Mouse (Mus musculus) gastrocnemius, postnatal 4 days (tissue): ENCODE results near the gene Inka2. TPM values are rescaled to one million over a fixed set of nuclear protein-coding genes. Genes with fewer than 3 reads are reported as not detected.

Experiments
- DNase-seq, 2 experiments: peaks; one replicate each; pipeline ENCODE4 v3.0.0; 2021 to 2022; ENCODE audit warnings: low spot score in 2 of 2, mixed read lengths in 2 of 2
- long read RNA-seq, 2 experiments: library from polyadenylated mRNA; stranded (forward); transcript quantifications; one replicate each; pipeline ENCODE4 v2.0.0; 2021
- total RNA-seq, 2 experiments: library from RNA; stranded (reverse); gene quantifications; 2 replicates each; pipeline ENCODE4 v1.2.3; 2021

Inka2 gene
- 10 to 100 TPM; 28.5 to 29.0 TPM for total RNA-seq
- long read RNA-seq, experiment 1, full-length matches to known transcripts, result 12 of 22 reads
- long read RNA-seq, experiment 1, partial matches to known transcripts, result 8 of 22 reads
- long read RNA-seq, experiment 1, other reads (novel, unspliced or antisense), result 2 of 22 reads
- long read RNA-seq, experiment 2, full-length matches to known transcripts, result 15 of 23 reads
- long read RNA-seq, experiment 2, partial matches to known transcripts, result 7 of 23 reads
- long read RNA-seq, experiment 2, other reads (novel, unspliced or antisense), result 1 of 23 reads

- peak; percentile 52 to 76 for DNase-seq
Measured at GRCm38 (mm10) chr3:105704031-105705008, at the start of gene Inka2. Gene Inka2, plus strand, starts transcription at chr3:105704599.

GRCm38 (mm10) chr3:105655031-105655585 lies 49.3 kb upstream of the Inka2 start:
- DNase-seq, result peak; percentile 25 to 38

GRCm38 (mm10) chr3:105660530-105660929 lies 43.9 kb upstream of the Inka2 start:
- no peak for DNase-seq

GRCm38 (mm10) chr3:105663043-105663442 lies 41.4 kb upstream of the Inka2 start:
- no peak for DNase-seq

- no peak for DNase-seq
Measured at GRCm38 (mm10) chr3:105665105-105665765, 39.2 kb upstream of the Inka2 start.

- DNase-seq, result no peak
Measured at GRCm38 (mm10) chr3:105666996-105667523, 37.3 kb upstream of the Inka2 start.

- DNase-seq, result no peak
Measured at GRCm38 (mm10) chr3:105668161-105668560, 36.2 kb upstream of the Inka2 start.

DNA sequence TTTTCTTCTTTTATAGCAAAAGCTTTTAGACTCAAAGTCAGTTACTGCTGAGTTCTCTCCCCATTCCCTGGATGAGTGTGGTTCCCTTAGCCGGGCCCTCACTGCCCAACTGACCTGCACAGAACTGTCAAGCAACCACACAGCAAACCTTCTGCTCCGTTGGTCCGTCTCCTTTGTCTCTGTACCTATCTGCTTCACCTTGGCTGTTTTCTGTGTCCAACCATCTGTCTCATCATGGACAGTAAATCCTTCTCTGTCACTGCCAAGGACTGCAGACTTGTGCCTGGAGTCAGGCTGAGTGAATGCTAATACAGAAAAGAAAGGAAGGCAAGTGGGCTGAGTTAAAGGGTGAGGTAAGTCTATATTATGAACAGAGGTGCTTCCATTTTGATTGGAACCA lies 34.6 kb upstream of the Inka2 start:
- no peak for DNase-seq

- DNase-seq, result no peak
Measured at GRCm38 (mm10) chr3:105670801-105671200, 33.6 kb upstream of the Inka2 start.

- peak in 1 of 2 experiments; percentile 53 for DNase-seq
Measured at GRCm38 (mm10) chr3:105674595-105675218, 29.7 kb upstream of the Inka2 start.

GRCm38 (mm10) chr3:105675932-105676331 lies 28.5 kb upstream of the Inka2 start:
- DNase-seq, result no peak

DNA sequence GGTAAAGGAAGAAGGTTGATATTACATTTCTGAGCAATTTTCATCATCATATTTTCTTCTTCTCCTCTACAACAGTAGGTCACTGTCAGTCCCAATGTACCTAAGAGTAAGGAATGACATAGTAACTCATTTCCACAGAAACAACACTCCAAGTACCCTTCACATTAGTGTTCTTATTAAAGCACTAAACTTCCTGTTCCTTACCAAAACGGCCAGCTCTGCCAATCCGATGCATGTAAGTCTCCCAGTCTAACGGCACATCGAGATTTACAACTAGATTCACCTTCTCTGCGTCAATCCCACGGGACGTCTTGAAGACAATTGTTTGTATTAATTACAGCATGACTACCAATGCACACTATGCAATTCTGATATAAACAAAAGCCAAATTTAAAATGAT lies 24.1 kb upstream of the Inka2 start:
- DNase-seq, result no peak

DNA sequence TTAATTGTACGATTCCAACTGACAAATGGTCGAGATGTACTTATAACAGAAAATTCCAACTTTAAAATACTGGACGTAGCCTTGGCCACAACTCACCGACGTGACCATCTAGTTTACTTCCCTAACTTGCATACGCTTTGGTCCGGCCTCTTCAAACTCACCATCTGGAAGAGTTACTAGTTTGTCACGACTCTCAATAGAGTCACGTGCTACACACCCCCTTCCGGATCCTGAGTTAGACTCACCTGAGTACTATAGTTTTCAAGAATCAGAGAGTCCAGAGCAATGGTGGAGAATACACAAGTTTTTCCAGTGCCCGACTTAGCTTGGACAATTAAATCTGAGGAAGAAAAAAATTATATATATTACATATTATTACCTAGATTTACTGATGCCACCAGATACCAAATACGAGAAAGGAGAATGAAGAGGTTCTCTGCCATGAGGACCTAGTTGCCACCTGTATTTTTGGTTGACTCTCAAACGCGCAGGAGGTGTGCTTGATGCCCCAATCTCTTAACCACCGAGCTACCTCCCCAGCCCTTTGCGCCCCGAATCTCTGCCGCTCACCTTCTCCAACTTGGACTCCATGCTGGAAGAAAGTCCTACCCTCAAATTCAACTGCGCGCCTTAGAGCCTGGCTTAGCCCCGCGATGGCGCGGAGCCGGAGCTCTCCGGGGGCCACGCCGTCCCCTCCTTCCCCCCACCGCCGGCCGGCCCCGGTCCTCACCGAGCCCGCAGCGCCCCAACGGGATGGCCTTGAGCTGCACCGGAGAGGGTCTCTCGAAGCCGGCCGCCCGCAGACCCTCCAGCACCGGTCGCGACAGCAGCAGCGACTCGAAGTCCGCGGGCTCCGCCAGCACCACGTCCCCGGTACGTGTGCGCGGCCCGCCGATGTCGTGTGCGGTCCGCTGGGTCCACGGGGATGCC lies 17.7 kb upstream of the Inka2 start:
- DNase-seq, result peak in 1 of 2 experiments; percentile 46

DNA sequence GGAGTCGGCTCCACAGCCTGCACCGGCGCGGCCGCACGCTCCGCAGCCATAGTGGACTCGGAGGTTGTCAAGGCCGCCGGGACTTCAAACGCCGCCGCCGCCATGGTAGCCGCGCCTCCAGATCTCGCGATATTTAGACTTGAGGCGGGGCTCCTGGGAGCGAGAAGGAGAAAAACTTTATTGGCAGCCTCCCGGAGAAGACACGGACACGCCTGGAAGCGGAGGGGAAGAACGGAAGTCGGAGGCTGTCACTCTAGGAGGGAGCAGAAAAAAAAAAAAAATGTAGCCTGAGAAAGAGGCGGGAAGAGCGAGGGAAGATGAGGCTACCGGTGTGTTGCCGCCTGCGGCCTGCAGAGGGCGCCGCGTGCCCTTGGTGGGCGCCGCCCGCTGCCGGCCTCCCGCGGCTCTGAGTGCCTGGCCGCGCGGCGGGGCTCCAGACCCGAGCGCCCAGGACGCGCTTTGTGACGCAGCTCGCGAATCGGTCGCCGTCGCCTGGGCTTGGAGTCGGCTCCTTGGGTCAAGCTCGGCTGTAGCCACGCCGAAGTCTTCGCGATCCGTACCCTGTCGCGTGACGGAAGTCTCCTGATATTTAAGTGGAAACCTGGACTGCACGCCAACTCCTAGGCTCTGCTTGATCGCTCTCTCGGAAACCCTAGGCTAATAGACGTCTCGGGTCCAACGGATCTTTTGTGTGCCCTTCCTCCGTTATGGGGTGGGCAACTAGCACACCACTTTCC lies 16.9 kb upstream of the Inka2 start, which contains the start of gene Ddx20:
Gene Ddx20 (minus strand): TSS at position 251 of the 737 bp plus-strand sequence.
- DNase-seq, result peak; percentile 87 to 93

- no peak for DNase-seq
Measured at GRCm38 (mm10) chr3:105688536-105688935, 15.9 kb upstream of the Inka2 start.

DNA sequence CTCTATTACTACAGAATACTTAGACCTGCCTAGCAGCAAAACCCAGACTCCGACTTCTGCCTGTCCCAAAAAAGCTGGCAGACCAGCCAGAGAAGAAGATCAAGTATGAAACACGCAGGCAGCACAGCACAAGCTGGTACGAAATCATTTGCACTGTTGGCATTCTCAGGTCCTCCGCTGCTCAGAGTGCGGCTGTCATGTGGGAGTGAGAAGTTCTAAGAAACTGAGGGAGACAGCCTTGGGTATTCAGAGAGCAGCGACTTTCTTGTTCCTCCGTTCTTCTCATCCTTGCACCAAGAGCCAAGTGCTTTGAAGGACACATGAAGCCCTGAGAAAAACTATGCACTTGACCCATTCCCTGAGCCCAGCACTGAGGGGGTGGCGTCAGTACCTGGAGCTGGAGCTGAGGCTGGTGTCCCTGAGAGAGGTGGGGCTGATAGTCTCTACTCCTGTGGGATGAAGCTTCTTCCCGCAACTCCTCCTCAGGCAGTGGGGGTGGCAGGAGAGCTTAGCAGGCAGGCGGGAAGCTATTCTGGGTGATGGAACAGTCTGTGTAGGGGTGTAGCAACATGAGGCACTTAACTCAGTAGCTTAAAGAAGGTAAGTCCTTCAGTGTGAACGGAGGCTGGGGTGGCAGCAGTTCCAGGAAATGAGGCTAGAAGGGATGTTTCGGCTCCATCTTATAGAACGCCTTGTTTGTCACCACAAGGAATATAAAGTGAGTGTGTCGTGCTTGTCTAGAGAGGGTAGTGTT lies 10.9 kb upstream of the Inka2 start:
- DNase-seq, result no peak

- DNase-seq, result no peak
Measured at GRCm38 (mm10) chr3:105695476-105696386, 8.7 kb upstream of the Inka2 start.
